Mouse (Mus musculus) bone marrow, adult 2 months (tissue): Measurements from ENCODE around the gene Taar2.

Experiments used
- CTCF ChIP-seq: fragments of 200-500 bp; IDR thresholded peaks from 2 replicates; pipeline ENCODE4 v1.5.1; 2011; ENCODE audit warnings: low read length, control low read depth; ENCODE audit not compliant: control insufficient read depth, insufficient read depth
- POLR2A ChIP-seq: fragments of 200-500 bp; IDR thresholded peaks from 2 replicates; pipeline ENCODE4 v1.6.1; 2011; ENCODE audit warnings: low read depth, mild to moderate bottlenecking, control low read depth, low read length, borderline replicate concordance; ENCODE audit not compliant: control insufficient read depth

GRCm38 (mm10) chr10:23920056-23920455 is 18.3 kb upstream of the Taar2 start, which contains the start of gene Taar1:
- TF ChIP-seq CTCF (no peak), POLR2A (no peak)
